Mouse (Mus musculus) CD4-positive helper T cell, adult 2 months (primary cell): ENCODE results near the gene 1700030J22Rik.
A peak's percentile ranks its signal among the peaks of the same experiment; 100 is the strongest.

Experiments
- DNase-seq: peaks from one replicate; pipeline ENCODE4 v3.0.0-alpha.2; 2012; ENCODE audit warnings: low read depth, missing footprints, low spot score

Gene 1700030J22Rik

DNA sequence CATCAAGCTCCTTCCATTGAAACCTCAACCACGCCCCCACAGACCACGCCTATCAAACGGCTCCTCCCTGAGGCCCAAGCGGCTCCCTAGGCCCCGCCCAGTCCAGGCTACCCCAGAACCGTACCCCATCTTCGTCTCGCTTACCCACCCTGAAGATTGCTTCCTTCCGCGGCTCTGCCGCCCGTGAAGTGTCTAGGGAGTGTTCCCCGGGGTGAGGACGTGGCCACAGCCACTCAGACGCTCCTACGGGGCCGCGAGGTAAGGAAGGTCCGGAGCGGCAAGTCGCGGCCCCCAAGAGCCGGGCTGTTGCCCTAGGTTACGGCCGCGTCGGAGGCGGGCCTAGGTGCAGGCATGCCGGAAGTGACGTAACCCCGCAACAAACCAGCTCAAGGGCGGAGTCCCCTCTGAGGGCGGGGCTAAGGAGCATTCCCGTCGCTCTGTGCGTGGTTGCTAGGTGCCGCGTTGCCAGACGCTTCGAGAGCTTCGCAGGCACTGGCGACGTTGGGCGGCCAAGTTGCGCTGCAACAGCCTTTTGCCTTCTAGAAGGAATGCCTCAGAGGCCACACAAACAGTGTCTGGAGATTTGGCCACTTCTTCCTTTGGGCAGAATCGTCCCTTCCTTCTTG is at the start of gene 1700030J22Rik:
Gene 1700030J22Rik (minus strand): TSS at position 329 of the 626 bp plus-strand sequence.
- peak; percentile 98 for DNase-seq

DNA sequence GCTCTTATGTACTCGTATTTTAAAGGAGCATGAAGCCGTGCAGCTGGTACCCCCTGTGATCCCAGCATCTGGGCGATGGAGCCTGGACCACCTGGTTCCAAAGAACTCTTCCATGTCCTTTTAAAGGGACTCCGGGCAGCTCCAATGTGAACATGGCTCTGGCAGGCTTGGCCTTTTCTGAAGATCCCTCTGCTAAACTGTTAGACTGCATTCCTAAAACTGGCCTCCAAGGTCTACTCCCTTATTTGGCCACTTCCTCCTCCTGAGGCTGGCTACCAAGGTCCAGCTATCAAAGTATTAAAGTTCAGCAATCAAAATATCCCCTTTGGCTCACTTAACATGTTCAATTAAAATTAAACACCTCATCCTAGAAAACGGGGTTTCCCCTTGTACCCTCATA is 48.8 kb upstream of the 1700030J22Rik start:
- no peak for DNase-seq

DNA sequence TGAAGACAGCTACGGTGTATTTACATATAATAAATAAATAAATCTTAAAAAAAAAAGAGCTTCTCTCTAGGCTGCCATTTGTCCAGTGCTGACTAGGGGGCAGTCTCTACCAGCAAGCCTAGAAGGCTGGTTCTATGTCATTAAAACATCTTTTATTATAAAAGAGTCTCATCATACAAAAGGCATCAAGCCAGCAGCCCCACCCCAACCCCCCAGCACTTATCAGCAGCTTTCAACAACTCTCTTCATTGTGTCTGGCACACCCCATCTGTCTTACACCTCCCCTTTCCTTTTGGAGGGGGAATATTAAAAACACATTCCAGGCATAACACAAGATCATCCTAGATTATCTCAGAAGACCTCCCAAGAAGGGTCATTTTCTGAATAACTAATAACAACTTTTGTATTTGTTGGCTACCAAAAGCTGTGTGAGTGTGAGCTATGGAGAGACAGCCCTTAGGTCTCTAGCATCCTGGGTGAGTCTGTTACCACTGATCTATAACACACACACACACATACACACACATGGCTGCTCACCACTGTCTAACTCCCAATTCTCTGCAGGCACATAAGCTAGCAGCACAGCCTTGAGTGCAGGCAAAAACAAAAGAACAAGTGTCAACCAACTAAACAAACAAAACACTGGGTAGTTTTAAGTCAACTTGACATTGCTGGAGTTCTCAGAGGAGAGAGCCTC is 43.7 kb upstream of the 1700030J22Rik start:
- DNase-seq: no peak

- DNase-seq: no peak
Measured at GRCm38 (mm10) chr8:117019323-117020275, 40.8 kb upstream of the 1700030J22Rik start.

DNA sequence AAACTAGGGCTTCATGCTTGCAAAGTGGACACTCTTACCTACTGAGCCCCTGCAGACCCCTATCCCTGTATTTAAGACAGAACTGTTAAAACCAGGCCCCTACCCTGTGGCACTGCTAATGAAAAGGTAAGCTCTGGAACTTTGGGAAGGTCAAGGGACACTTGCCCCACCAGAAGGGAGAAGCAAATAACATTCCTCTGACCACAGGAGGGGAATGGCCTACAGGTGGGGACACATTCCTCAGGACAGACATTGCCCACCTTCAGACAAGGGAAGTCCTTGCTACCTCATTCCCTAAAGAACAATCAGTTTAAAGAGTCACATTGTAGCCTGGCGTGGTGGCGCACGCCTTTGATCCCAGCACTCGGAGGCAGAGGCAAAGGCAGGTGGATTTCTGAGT is 39.1 kb upstream of the 1700030J22Rik start:
- DNase-seq: no peak

GRCm38 (mm10) chr8:117017006-117017405 is 38.2 kb upstream of the 1700030J22Rik start:
- DNase-seq: no peak

DNA sequence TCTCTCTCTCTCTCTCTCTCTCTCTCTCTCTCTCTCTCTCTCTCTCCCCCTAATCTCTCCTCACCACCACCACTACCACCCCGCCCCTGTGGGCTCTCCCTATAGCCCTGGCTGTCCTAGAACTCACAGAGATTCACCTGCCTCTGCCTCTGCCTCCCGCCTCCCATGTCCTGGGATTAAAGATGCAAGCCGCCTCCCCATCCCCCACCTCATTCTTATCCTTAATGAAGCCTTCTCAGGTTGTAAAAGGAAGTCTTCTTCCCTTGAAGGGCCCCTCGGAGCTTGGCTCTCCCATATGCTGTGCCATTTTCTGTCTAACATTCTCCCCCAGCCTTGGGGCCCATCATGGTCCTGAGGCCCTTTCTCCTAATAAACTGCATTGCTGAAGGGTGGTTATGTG is 36.9 kb upstream of the 1700030J22Rik start:
- no peak for DNase-seq

- no peak for DNase-seq
Measured at GRCm38 (mm10) chr8:117011366-117011765, 32.6 kb upstream of the 1700030J22Rik start.

DNA sequence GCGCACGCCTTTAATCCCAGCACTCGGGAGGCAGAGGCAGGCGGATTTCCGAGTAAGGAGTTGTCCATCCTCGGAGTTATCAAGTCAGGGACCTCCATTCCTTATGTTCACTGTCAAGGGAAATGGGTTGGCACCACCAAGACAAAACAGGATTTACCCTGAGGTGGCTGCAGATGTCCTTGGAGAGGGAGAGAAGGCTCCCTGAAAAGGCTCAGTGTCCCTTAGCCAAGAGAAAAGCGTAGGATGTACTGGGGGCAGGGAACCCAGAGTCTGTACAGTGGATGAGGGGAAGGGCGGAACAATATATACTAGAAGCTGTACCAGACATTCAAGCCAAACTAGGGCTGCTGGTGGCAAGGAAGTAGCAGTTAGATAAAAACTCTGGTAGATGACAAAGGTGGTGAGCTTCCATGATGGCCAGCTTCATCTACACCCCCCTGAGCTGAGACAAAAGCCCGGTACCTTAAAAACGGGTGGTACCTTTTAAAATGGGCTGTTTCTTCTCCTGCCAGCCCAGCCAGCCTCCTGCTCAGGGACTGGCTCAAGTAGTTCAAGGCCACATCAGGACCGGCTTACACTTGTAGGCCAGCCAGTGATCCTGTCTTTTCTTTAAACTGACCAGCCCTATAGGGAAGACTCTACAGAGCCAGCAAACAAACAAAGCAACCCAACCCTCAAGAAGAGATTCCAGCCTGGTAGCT is 15.4 kb upstream of the 1700030J22Rik start:
- no peak for DNase-seq

GRCm38 (mm10) chr8:116993095-116993867 is 14.5 kb upstream of the 1700030J22Rik start, which contains the start of gene Gcsh:
Gene Gcsh (minus strand): TSS chr8:116993537.
- peak; percentile 98 for DNase-seq

- peak; percentile 59 for DNase-seq
Measured at GRCm38 (mm10) chr8:116992176-116992971, 13.6 kb upstream of the 1700030J22Rik start.

DNA sequence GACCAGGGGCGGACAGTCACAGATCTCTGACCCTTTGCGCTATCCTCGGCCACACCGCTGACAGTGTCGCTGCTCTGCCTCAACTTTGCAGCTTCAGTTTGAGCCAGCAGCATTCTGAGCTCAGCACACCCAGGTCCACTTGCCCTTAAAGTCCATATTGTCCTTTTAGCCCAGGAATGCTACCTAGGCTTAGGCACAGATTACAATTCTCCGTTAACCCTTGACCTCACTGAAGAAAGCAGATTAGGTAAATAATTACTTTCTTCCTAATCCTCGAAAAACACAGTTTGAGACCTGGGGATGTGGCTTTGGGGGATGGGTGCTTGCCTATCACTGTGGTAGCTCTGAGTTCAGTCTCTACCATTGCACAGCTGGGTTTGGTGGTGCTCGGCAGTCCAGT is 12.5 kb upstream of the 1700030J22Rik start:
- DNase-seq: no peak

- no peak for DNase-seq
Measured at GRCm38 (mm10) chr8:116989842-116990241, 11.1 kb upstream of the 1700030J22Rik start.

GRCm38 (mm10) chr8:116980117-116980516 is 1.4 kb upstream of the 1700030J22Rik start:
- DNase-seq: peak; percentile 81

GRCm38 (mm10) chr8:116978052-116978451 is 707 bp downstream of the 1700030J22Rik start:
- no peak for DNase-seq

- no peak for DNase-seq
Measured at GRCm38 (mm10) chr8:116975606-116976005, 3.2 kb downstream of the 1700030J22Rik start.

GRCm38 (mm10) chr8:116975066-116975465 is 3.7 kb downstream of the 1700030J22Rik start:
- no peak for DNase-seq

DNA sequence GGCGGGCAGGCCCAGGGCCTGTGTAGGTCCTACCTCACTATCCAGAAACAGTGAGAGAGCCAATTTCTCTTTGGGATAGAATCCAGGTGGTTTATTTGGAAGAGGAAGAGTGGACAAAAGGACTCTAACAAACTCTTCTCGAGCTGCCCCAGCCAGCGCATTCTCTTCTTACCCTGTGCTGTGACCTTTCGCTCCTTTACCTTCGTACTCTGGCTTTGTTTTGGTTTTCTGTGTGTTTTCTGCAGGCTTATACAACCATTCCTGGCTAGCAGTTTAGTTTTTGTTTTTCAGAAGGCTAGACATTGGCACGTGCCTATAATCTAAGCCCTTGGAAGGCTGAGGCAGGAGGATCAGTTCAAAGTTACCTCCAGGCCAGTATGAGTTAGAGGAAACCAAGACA is 9.2 kb downstream of the 1700030J22Rik start:
- no peak for DNase-seq

- no peak for DNase-seq
Measured at GRCm38 (mm10) chr8:116954415-116954814, 24.3 kb downstream of the 1700030J22Rik start.

DNA sequence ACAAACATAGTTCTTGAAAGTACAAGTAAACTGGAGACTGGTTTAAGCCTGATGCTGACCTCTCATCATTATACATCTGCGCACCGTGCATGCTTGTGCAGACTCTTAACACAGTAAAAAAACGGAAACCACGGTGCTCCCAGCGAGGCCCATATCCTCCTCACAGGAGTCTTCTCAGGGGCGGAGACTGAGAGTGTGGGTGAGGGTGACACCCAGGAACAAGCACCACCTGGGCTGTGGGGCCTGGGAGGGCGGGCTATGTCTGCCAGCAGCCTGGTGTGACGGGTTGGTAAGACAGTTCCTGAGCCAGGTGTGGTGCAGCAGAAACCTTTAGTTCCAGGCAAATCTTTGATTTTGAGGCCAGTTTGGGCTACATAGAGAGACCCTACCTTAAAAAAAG is 26.3 kb downstream of the 1700030J22Rik start:
- peak; percentile 81 for DNase-seq
